Mouse (Mus musculus) myocyte (in vitro differentiated cells): ENCODE measurements around the gene Rpl36-ps4. TPM values are rescaled to one million over a fixed set of nuclear protein-coding genes. Genes with fewer than 3 reads are reported as not detected.

Experiments
- H3K27me3 ChIP-seq: one replicate; pipeline ENCODE4 v1.6.1; 2011; ENCODE audit not compliant: control insufficient read depth, insufficient read depth, insufficient read length
- H3K36me3 ChIP-seq: one replicate; pipeline ENCODE4 v1.6.1; 2011; ENCODE audit not compliant: control insufficient read depth, insufficient read depth
- H3K4me2 ChIP-seq: one replicate; pipeline ENCODE4 v1.6.1; 2011; ENCODE audit warnings: low read depth, control low read depth
- H3K4me3 ChIP-seq: one replicate; pipeline ENCODE4 v1.5.1; 2011; ENCODE audit warnings: mild to moderate bottlenecking, control low read depth, moderate library complexity
- H3K79me2 ChIP-seq: one replicate; pipeline ENCODE4 v1.6.1; 2011; ENCODE audit not compliant: control insufficient read depth, insufficient read depth
- H3ac ChIP-seq: one replicate; pipeline ENCODE4 v1.6.1; 2011; ENCODE audit not compliant: control insufficient read depth, insufficient read length
- CEBPB ChIP-seq: IDR thresholded peaks from 2 replicates; pipeline ENCODE4 v1.6.1; 2011; ENCODE audit warnings: mild to moderate bottlenecking, moderate library complexity; ENCODE audit not compliant: poor library complexity, insufficient read depth, severe bottlenecking
- E2F4 ChIP-seq: IDR thresholded peaks from one replicate; pipeline ENCODE4 v1.6.1; 2011; ENCODE audit warnings: mild to moderate bottlenecking, control low read depth, moderate library complexity; ENCODE audit not compliant: insufficient read depth
- MAX ChIP-seq: IDR thresholded peaks from one replicate; pipeline ENCODE4 v1.6.1; 2011; ENCODE audit warnings: low read depth, mild to moderate bottlenecking, control low read depth
- MYOD1 ChIP-seq, 3 experiments: IDR thresholded peaks; one replicate each; pipeline ENCODE4 v1.6.1; 2011; ENCODE audit warnings: control low read depth in 2 of 3, low read depth in 2 of 3, mild to moderate bottlenecking in 2 of 3, moderate library complexity in 1 of 3; ENCODE audit not compliant: insufficient read length in 2 of 3, control insufficient read depth in 1 of 3
- MYOG ChIP-seq, 3 experiments: IDR thresholded peaks; one replicate each; pipeline ENCODE4 v1.6.1; 2011; ENCODE audit warnings: control low read depth in 2 of 3, low read depth in 2 of 3, mild to moderate bottlenecking in 2 of 3; ENCODE audit not compliant: insufficient read length in 2 of 3, control insufficient read depth in 1 of 3, insufficient read depth in 1 of 3
- POLR2A ChIP-seq: IDR thresholded peaks from one replicate; pipeline ENCODE4 v1.6.1; 2011; ENCODE audit warnings: low read depth, mild to moderate bottlenecking, control low read depth, moderate library complexity; ENCODE audit not compliant: insufficient read length
- POLR2AphosphoS2 ChIP-seq: IDR thresholded peaks from one replicate; pipeline ENCODE4 v1.6.1; 2011; ENCODE audit warnings: low read depth, control low read depth; ENCODE audit not compliant: insufficient read length
- REST ChIP-seq: IDR thresholded peaks from one replicate; pipeline ENCODE4 v1.6.1; 2011; ENCODE audit warnings: mild to moderate bottlenecking, control low read depth, moderate library complexity; ENCODE audit not compliant: insufficient read depth, insufficient read length
- SRF ChIP-seq: IDR thresholded peaks from one replicate; pipeline ENCODE4 v1.6.1; 2011; ENCODE audit warnings: low read depth; ENCODE audit not compliant: control insufficient read depth, insufficient read length
- TCF12 ChIP-seq: IDR thresholded peaks from one replicate; pipeline ENCODE4 v1.6.1; 2011; ENCODE audit warnings: mild to moderate bottlenecking, control low read depth; ENCODE audit not compliant: poor library complexity, insufficient read depth, severe bottlenecking
- TCF3 ChIP-seq: IDR thresholded peaks from one replicate; pipeline ENCODE4 v1.6.1; 2011; ENCODE audit warnings: low read depth, control low read depth; ENCODE audit not compliant: insufficient read length
- USF1 ChIP-seq: IDR thresholded peaks from one replicate; pipeline ENCODE4 v1.6.1; 2011; ENCODE audit warnings: low read depth, mild to moderate bottlenecking, control low read depth, moderate library complexity
- polyA plus RNA-seq: library from polyadenylated mRNA; unstranded; fragments of >200 nt; fragmentation: generic; extraction: Trizol; gene quantifications from one replicate; pipeline ENCODE4 v1.2.1, GENCODE M21; 2012; ENCODE audit warnings: missing spikeins

Rpl36-ps4 gene
- polyA plus RNA-seq, 1 experiment, result not detected

DNA sequence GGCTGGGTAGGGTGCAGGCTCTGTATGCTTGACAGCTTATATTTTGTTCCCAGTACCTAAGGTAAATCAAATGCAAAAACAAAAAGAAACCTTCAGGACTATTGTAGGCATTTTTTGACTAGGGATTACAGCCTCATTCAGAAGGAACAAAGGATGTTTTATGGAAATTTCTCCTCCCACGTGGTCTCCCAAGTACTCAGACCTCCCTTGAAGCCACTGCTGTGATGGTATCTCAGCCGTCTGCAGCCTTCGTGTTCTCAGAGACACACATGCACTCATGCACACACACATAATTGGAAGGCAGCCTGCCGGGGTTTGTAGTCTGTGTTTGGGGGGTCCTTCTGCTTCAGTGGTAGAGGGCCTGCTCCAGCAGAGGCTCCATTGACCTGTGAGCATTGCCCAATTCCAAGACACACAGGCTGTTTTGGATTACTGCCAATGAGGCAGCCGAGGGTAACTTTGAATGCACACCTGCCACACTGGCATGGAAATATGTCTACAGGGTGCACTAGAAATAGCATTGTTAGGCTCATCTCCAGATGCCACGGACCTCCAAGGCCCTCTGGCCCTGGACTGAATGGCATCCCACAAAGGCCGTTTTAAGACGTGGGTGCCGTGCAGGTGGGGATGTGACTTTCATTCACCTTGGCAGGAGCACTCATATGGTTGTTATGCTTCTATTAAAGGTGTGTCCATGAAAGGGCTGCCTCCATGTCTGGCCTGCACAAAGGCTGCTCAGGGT is 41.1 kb upstream of the Rpl36-ps4 start:
- Histone ChIP-seq H3K36me3 (no peaks in the 10 kb centered on the region), H3ac (no peak overlapping the region), H3K4me3 (no peak overlapping the region), H3K27me3 (no peaks in the 10 kb centered on the region), H3K4me2 (no peak overlapping the region), H3K79me2 (no peaks in the 10 kb centered on the region)
- TF ChIP-seq MYOG (IDR thresholded peaks at IDR 0.05; ENCODE audit: control insufficient read depth in 1 of 3, insufficient read depth in 1 of 3, insufficient read length in 2 of 3, low read depth in 2 of 3), result peak in 1 of 3 experiments; percentile 4
- TF ChIP-seq REST, result no peak
- TF ChIP-seq POLR2AphosphoS2, result no peak
- peak in 1 of 3 experiments; percentile 46 for TF ChIP-seq MYOD1 (IDR thresholded peaks at IDR 0.05; ENCODE audit: control insufficient read depth in 1 of 3, insufficient read length in 2 of 3, low read depth in 2 of 3)

DNA sequence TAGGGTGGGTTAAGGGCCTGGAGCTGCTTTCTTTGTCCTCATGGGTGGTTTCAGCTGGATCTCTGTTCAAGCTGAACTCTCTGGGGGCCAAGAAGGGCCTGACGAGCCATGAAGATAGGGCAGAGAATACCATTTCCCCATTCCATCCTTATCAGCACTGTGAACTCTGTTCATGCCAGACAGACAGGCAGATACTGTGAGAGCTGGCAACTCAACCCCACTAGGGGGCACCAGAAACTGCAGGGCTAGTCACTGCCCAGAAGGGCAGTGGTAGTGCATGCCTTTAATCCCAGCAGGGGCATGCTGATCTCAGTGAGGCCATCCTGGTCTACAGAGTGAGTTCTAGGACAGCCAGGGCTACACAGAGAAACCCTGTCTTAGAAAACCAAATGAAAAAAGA is 38.2 kb upstream of the Rpl36-ps4 start:
- H3K4me3 ChIP-seq, result no peak overlapping the region
- no peak overlapping the region for H3K4me2 ChIP-seq
- TF ChIP-seq POLR2AphosphoS2 (no peak), USF1 (no peak), CEBPB (no peak), E2F4 (no peak), MYOG (IDR thresholded peaks at IDR 0.05; ENCODE audit: control insufficient read depth in 1 of 3, insufficient read depth in 1 of 3, insufficient read length in 2 of 3, low read depth in 2 of 3) (no peak), MYOD1 (IDR thresholded peaks at IDR 0.05; ENCODE audit: control insufficient read depth in 1 of 3, insufficient read length in 2 of 3, low read depth in 2 of 3) (no peak), MAX (no peak), REST (no peak), SRF (no peak), POLR2A (no peak), TCF3 (no peak), TCF12 (no peak)
- H3K36me3 ChIP-seq, result no peaks in the 10 kb centered on the region
- no peak overlapping the region for H3ac ChIP-seq
- no peaks in the 10 kb centered on the region for H3K79me2 ChIP-seq
- no peaks in the 10 kb centered on the region for H3K27me3 ChIP-seq

DNA sequence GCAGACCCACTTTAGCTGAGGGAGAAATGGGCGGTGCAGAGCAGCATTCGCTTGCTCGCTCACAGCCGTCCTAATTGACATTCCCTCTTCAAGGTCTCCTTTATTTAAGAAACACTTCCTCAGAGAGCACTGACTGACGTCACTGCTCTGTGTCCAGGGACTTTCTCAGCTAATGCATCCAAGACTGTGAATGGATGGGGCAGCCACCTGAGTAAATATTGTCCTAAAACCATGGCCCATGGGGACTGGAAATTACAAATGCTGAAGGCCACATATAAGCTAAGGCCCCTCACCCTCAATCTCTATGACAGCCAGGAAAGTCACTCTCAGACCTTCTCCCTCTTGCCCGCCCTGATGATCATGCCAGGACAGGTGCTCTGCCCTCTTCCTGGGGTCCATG is 23.6 kb upstream of the Rpl36-ps4 start:
- TF ChIP-seq POLR2AphosphoS2, result no peak
- TF ChIP-seq TCF12, result no peak
- no peak overlapping the region for H3ac ChIP-seq
- no peaks in the 10 kb centered on the region for H3K36me3 ChIP-seq
- no peak overlapping the region for H3K4me2 ChIP-seq
- H3K4me3 ChIP-seq, result no peak overlapping the region
- H3K27me3 ChIP-seq, result no peaks in the 10 kb centered on the region
- no peaks in the 10 kb centered on the region for H3K79me2 ChIP-seq

DNA sequence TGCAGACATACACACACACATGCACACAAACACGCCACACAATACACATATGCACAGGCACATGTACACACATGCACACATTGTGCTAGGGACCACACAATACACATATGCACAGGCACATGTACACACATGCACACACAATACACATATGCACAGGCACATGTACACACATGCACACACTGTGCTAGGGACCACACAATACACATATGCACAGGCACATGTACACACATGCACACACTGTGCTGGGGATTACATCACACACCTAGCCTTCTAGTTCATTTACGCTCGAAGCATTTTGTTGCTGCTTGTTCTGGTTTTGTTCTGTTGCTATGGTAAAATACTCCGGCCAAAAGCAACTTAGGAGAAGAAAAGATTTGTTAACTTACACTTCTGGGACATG is 20.1 kb upstream of the Rpl36-ps4 start:
- Histone ChIP-seq H3ac (no peak overlapping the region), H3K4me2 (no peak overlapping the region), H3K36me3 (no peaks in the 10 kb centered on the region), H3K27me3 (no peaks in the 10 kb centered on the region), H3K4me3 (no peak overlapping the region), H3K79me2 (no peaks in the 10 kb centered on the region)
- TF ChIP-seq TCF3, result no peak
- TF ChIP-seq POLR2A, result no peak
- TF ChIP-seq CEBPB, result no peak
- no peak for TF ChIP-seq REST
- no peak for TF ChIP-seq TCF12
- TF ChIP-seq USF1, result no peak
- no peak for TF ChIP-seq MYOD1 (IDR thresholded peaks at IDR 0.05; ENCODE audit: control insufficient read depth in 1 of 3, insufficient read length in 2 of 3, low read depth in 2 of 3)
- TF ChIP-seq MYOG (IDR thresholded peaks at IDR 0.05; ENCODE audit: control insufficient read depth in 1 of 3, insufficient read depth in 1 of 3, insufficient read length in 2 of 3, low read depth in 2 of 3), result no peak
- no peak for TF ChIP-seq MAX
- TF ChIP-seq POLR2AphosphoS2, result no peak
- TF ChIP-seq SRF, result no peak
- no peak for TF ChIP-seq E2F4

DNA sequence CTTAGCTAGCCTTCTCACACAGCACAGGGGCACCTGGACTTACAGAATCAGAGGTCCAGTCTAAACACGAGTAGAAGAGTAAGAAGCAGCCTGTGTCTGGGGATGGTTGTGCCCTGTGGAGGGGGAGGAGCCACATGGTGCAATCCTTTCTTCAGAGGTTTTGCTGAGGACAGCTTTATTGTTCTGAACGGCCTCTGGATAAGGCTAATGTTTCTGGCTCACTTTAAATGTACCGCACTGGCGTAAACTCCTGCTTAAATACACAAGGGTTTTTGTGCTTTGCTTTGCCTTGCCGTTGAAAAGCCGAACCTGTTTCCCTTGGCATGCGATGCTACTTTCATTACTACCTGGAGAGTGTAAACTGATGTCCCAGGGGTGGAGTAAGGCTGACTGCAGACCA is 19.6 kb upstream of the Rpl36-ps4 start:
- Histone ChIP-seq H3K4me2 (no peak overlapping the region), H3K79me2 (no peaks in the 10 kb centered on the region), H3ac (no peak overlapping the region), H3K4me3 (no peak overlapping the region), H3K36me3 (no peaks in the 10 kb centered on the region), H3K27me3 (no peaks in the 10 kb centered on the region)
- TF ChIP-seq MYOG (IDR thresholded peaks at IDR 0.05; ENCODE audit: control insufficient read depth in 1 of 3, insufficient read depth in 1 of 3, insufficient read length in 2 of 3, low read depth in 2 of 3) (no peak), POLR2A (no peak), POLR2AphosphoS2 (no peak), SRF (no peak), TCF12 (no peak), E2F4 (no peak), MAX (no peak), USF1 (no peak), MYOD1 (IDR thresholded peaks at IDR 0.05; ENCODE audit: control insufficient read depth in 1 of 3, insufficient read length in 2 of 3, low read depth in 2 of 3) (no peak), TCF3 (no peak), CEBPB (no peak), REST (no peak)
